Mouse (Mus musculus) thymus, postnatal 10 days (tissue): Measurements from ENCODE around the gene Dpp7.
A peak's percentile ranks its signal among the peaks of the same experiment; 100 is the strongest.

Experiments used
- DNase-seq, 2 experiments: peaks; one replicate each; pipeline ENCODE4 v3.0.0; 2021; ENCODE audit warnings: low spot score in 2 of 2

Gene Dpp7

GRCm38 (mm10) chr2:25356208-25357079, at the start of gene Dpp7:
TSS of gene Dpp7 (minus strand) at chr2:25356359.
- peak; percentile 49 to 56 for DNase-seq

GRCm38 (mm10) chr2:25403994-25404393, 47.8 kb upstream of the Dpp7 start:
- DNase-seq: no peak

GRCm38 (mm10) chr2:25402972-25403601, 46.9 kb upstream of the Dpp7 start:
- peak in 1 of 2 experiments; percentile 27 for DNase-seq

- peak; percentile 63 to 89 for DNase-seq
Measured at GRCm38 (mm10) chr2:25402377-25402971, 46.3 kb upstream of the Dpp7 start.

GRCm38 (mm10) chr2:25400764-25401163, 44.6 kb upstream of the Dpp7 start:
- DNase-seq: peak in 1 of 2 experiments; percentile 39

- DNase-seq: no peak
Measured at GRCm38 (mm10) chr2:25400291-25400690, 44.1 kb upstream of the Dpp7 start.

GRCm38 (mm10) chr2:25399051-25399450, 42.9 kb upstream of the Dpp7 start, which contains the start of gene Npdc1:
TSS of gene Npdc1 (plus strand) at chr2:25399351.
- DNase-seq: no peak

- DNase-seq: no peak
Measured at GRCm38 (mm10) chr2:25398065-25398464, 41.9 kb upstream of the Dpp7 start.

GRCm38 (mm10) chr2:25397010-25397409, 40.9 kb upstream of the Dpp7 start:
- DNase-seq: no peak

GRCm38 (mm10) chr2:25396597-25396983, 40.4 kb upstream of the Dpp7 start:
- DNase-seq: no peak

GRCm38 (mm10) chr2:25395721-25396596, 39.8 kb upstream of the Dpp7 start, which contains the start of gene Entpd2:
TSS of gene Entpd2 (plus strand) at chr2:25395874.
- DNase-seq: no peak

GRCm38 (mm10) chr2:25394281-25395221, 38.4 kb upstream of the Dpp7 start:
- DNase-seq: no peak

GRCm38 (mm10) chr2:25391266-25391665, 35.1 kb upstream of the Dpp7 start:
- no peak for DNase-seq

- no peak for DNase-seq
Measured at GRCm38 (mm10) chr2:25384492-25384891, 28.3 kb upstream of the Dpp7 start.

- peak in 1 of 2 experiments; percentile 31 for DNase-seq
Measured at GRCm38 (mm10) chr2:25376589-25376988, 20.4 kb upstream of the Dpp7 start.

- DNase-seq: no peak
Measured at GRCm38 (mm10) chr2:25373431-25373830, 17.3 kb upstream of the Dpp7 start.

- no peak for DNase-seq
Measured at GRCm38 (mm10) chr2:25372644-25373391, 16.7 kb upstream of the Dpp7 start.

GRCm38 (mm10) chr2:25371764-25372643, 15.8 kb upstream of the Dpp7 start, which contains the start of gene Sapcd2:
TSS of gene Sapcd2 (plus strand) at chr2:25372321.
- peak; percentile 71 for DNase-seq
